Mouse (Mus musculus) stomach, postnatal 0 days (tissue): ENCODE results near the gene Rasgef1b. TPM values are rescaled to one million over a fixed set of nuclear protein-coding genes. Genes with fewer than 3 reads are reported as not detected.
A peak's percentile ranks its signal among the peaks of the same experiment; 100 is the strongest.

Experiments used
- ATAC-seq: fragments of 200-750 bp; cut with Nextera tagmentation; 2 replicates; pipeline ENCODE4 v1.8.0; 2017; ENCODE audit not compliant: low FRiP score, low TSS enrichment
- DNase-seq: peaks from one replicate; pipeline ENCODE4 v3.0.0-alpha.2; 2016; ENCODE audit warnings: low spot score
- H3K27ac ChIP-seq: fragments of 300-500 bp; sonication (generic); replicated peaks from 2 replicates; pipeline ENCODE4 v1.5.1; 2014; ENCODE audit warnings: mild to moderate bottlenecking, control low read depth
- H3K27me3 ChIP-seq: fragments of 300-500 bp; sonication (generic); 2 replicates; pipeline ENCODE4 v1.6.1; 2014; ENCODE audit warnings: low read length; ENCODE audit not compliant: control insufficient read depth, insufficient read depth
- H3K36me3 ChIP-seq: fragments of 300-500 bp; sonication (generic); 2 replicates; pipeline ENCODE4 v1.6.1; 2014; ENCODE audit warnings: low read length, mixed read lengths; ENCODE audit not compliant: control insufficient read depth, insufficient read depth
- H3K4me1 ChIP-seq: fragments of 300-500 bp; sonication (generic); replicated peaks from 2 replicates; pipeline ENCODE4 v1.6.1; 2014; ENCODE audit warnings: antibody characterized with exemption; ENCODE audit not compliant: control insufficient read depth, insufficient read depth
- H3K4me2 ChIP-seq: fragments of 300-500 bp; sonication (generic); replicated peaks from 2 replicates; pipeline ENCODE4 v1.6.1; 2014; ENCODE audit warnings: low read depth, mild to moderate bottlenecking, control low read depth, moderate library complexity
- H3K4me3 ChIP-seq: fragments of 300-500 bp; sonication (generic); 2 replicates; pipeline ENCODE4 v1.5.1; 2014; ENCODE audit warnings: low read depth, low read length, control low read depth
- H3K9ac ChIP-seq: fragments of 300-500 bp; sonication (generic); 2 replicates; pipeline ENCODE4 v1.6.1; 2014; ENCODE audit warnings: mild to moderate bottlenecking, low read length, control low read depth, mixed read lengths
- H3K9me3 ChIP-seq: fragments of 300-500 bp; sonication (generic); 2 replicates; pipeline ENCODE4 v1.6.1; 2016; ENCODE audit warnings: low read length; ENCODE audit not compliant: control insufficient read depth
- CTCF ChIP-seq: IDR thresholded peaks from 2 replicates; pipeline ENCODE4 v1.5.1; 2016; ENCODE audit warnings: antibody characterized with exemption, low read depth, mild to moderate bottlenecking, moderate library complexity
- EP300 ChIP-seq: optimal IDR thresholded peaks from 2 replicates; pipeline ENCODE3; 2016; ENCODE audit warnings: antibody characterized with exemption
- WGBS: fragments of 180-500 bp; shearing (Covaris S2); extraction: QIAGEN DNeasy Blood & Tissue Kit; methylation state at CpG from one replicate; pipeline ENCODE4 v1.1.7; 2014; 5-methylcytosine and 5-hydroxymethylcytosine counted together
- polyA plus RNA-seq: library from polyadenylated mRNA; unstranded; fragments of >200 nt; fragmentation: Nextera tagmentation; extraction: Ambion mirVana; gene quantifications from 2 replicates; pipeline ENCODE4 v1.2.1, GENCODE M21; 2015

The Rasgef1b gene
- polyA plus RNA-seq, 1 experiment from 2014 or later: 37.4 TPM

DNA sequence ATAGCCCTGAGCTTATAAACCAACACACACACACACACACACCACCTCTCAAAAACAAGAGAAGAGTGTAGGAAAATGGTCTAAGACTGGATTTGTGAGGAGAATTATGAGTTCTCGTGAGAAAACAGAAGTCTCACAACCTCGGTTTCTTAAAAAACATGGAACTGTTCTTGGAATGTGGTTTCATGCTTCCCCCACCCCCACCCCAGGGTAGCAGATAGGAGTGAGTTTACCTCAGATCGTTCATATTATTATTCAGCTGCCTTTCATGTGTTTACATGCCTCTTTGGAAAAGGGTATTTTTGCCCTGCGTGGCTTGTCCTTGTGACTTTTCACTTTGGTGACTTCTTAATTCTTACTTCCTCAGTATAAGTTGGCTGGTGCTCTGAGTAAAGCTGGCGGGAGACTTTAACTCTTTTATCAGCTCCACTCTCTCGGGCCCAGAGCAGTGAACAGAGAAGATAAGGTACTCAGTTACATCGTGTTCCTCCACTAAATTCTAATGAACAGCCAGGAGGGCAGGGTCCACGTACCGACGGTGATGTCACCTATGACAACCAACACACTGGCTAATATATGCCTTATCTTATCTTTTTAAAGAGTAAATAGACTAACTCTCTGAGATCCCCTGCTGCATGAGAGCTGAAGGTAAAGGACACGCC is 96.1 kb downstream of the Rasgef1b start:
- Histone ChIP-seq H3K9ac (no peak overlapping the region), H3K4me1 (no peaks in the 10 kb centered on the region), H3K27me3 (no peaks in the 10 kb centered on the region), H3K4me3 (no peak overlapping the region), H3K27ac (no peak overlapping the region), H3K36me3 (no peaks in the 10 kb centered on the region), H3K9me3 (no peaks in the 10 kb centered on the region), H3K4me2 (no peak overlapping the region)
- TF ChIP-seq EP300 (no peak), CTCF (no peak)
- DNase-seq (peak; percentile 60), ATAC-seq (peak; percentile 91)
- WGBS: 29% methylated on average over 11 of the region's 11 CpGs

GRCm38 (mm10) chr5:99630087-99630486 is 98.8 kb downstream of the Rasgef1b start:
- H3K4me1 ChIP-seq: no peaks in the 10 kb centered on the region
- TF ChIP-seq EP300 (no peak), CTCF (peak; percentile 56)
- H3K9ac ChIP-seq: no peak overlapping the region
- H3K36me3 ChIP-seq: no peaks in the 10 kb centered on the region
- DNase-seq: no peak
- no peaks in the 10 kb centered on the region for H3K9me3 ChIP-seq
- no peak overlapping the region for H3K27ac ChIP-seq
- H3K4me3 ChIP-seq: no peak overlapping the region
- H3K4me2 ChIP-seq: no peak overlapping the region
- no peak for ATAC-seq
- WGBS: 88% methylated on average over 7 of the region's 7 CpGs
- no peaks in the 10 kb centered on the region for H3K27me3 ChIP-seq

DNA sequence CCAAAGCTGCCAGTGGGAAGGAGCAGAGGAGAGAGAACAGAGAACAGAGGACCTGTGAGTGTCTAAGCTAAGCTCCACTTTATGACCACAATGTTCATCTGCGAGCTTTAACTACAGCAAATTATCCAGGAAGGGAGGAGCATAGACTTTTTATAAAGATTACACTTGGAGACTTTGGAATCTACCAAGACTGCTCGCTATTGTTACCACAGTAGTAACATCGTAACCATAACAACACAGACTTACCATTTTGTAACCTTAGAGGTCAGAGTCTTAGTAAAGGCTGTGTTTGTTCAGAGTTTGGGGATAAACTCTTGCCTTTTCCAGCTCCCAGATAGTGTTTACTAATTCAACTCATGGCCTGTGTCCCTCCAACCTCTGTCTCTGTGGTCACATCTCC is 103.3 kb downstream of the Rasgef1b start:
- Histone ChIP-seq H3K4me2 (no peak overlapping the region), H3K27ac (no peak overlapping the region), H3K4me3 (no peak overlapping the region), H3K9ac (no peak overlapping the region), H3K36me3 (no peaks in the 10 kb centered on the region), H3K27me3 (no peaks in the 10 kb centered on the region), H3K9me3 (no peaks in the 10 kb centered on the region), H3K4me1 (no peaks in the 10 kb centered on the region)
- no peak for ATAC-seq
- DNase-seq: no peak
- 52% methylated on average over 3 of the region's 3 CpGs for WGBS
- no peak for TF ChIP-seq EP300
- no peak for TF ChIP-seq CTCF

DNA sequence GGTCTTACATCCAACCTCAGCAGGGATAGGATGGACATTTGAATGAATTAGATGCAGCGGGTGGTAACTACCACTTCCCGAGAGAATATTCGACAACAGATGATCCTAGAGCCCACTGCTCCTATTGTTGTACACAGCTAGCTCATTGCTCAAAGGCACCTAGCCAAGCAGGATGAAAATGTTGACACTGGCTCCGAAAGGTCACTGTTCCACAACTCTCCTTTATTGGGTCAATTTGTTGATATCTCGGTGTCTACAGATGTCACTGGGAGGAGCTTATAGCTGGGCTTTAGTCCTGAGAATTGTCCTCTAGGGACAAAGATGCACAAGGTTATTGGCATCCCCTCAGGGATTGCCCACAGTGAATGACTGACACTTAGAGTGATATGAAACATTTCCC is 108.1 kb downstream of the Rasgef1b start:
- no peak overlapping the region for H3K4me2 ChIP-seq
- no peak overlapping the region for H3K9ac ChIP-seq
- no peaks in the 10 kb centered on the region for H3K36me3 ChIP-seq
- 92% methylated on average over 5 of the region's 5 CpGs for WGBS
- DNase-seq (no peak), ATAC-seq (no peak)
- no peak for TF ChIP-seq EP300
- TF ChIP-seq CTCF: no peak
- no peaks in the 10 kb centered on the region for H3K27me3 ChIP-seq
- H3K27ac ChIP-seq: no peak overlapping the region
- no peak overlapping the region for H3K4me3 ChIP-seq
- no peaks in the 10 kb centered on the region for H3K9me3 ChIP-seq
- H3K4me1 ChIP-seq: no peaks in the 10 kb centered on the region

DNA sequence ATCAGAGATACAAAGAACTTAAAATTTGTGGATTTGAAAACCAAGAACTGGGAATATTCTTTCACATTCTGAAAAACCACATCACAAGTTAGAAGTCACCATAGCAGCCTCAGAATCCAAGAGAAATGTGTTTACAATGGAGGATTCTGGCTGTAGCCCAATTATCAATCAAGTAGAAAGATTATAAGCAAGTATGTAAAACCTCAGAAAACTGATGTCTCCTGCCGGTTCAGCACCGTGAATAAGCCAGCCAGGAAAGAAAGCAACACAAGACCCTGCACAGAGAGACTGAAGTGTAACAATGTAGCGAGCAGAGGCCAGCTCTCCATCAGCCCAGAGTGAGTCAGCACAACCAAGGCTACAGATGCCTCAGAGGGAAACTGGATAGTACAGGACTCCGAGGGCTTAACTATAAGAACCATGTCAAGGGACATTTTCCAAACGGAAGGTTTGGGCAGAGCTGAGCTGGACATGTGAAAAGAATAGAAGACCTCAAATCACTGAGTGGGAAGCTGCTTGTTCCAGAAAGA is 111.5 kb downstream of the Rasgef1b start:
- no peaks in the 10 kb centered on the region for H3K27me3 ChIP-seq
- ATAC-seq (no peak), DNase-seq (no peak)
- H3K4me3 ChIP-seq: no peak overlapping the region
- 18% methylated on average over 5 of the region's 5 CpGs for WGBS
- no peak overlapping the region for H3K9ac ChIP-seq
- no peaks in the 10 kb centered on the region for H3K4me1 ChIP-seq
- H3K4me2 ChIP-seq: no peak overlapping the region
- TF ChIP-seq EP300 (no peak), CTCF (no peak)
- no peaks in the 10 kb centered on the region for H3K36me3 ChIP-seq
- H3K9me3 ChIP-seq: no peaks in the 10 kb centered on the region
- no peak overlapping the region for H3K27ac ChIP-seq

DNA sequence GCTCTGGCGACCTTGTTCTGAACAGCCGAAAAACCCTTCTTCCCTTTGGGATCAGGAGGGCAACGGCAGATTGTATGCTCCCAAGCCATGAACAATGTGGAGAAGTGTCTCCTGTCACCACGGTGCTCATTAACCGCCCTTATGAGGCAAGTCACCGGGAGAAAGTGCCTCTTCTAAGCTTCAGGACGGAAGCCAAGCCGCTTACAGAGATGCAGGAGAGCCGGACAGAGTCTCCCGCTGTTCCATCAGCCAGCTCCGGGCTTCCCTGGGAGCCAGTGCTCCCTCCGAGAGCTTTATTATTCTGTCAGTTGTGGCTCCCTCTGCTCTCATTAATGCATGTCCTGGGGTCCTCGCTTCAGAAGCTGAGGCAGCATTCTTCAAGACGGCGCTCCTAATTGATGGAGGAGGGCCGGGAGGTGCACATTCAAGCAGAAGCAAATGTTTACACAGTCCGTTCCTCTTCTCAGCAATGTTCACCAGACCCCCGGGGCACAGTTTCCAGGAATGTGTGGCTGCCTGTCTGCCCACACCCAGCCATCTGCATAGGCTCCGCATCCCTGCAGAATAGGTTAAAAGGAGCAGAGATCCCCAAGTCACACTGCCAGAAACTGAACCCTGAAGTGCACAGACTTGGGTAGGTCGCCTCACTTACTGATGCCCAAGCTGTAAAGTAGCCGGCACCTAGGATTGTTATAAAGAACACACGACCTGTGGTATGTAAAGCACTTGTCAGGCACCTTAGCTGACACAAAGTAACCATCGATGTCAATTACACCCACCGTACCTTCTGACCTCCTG is 115.3 kb downstream of the Rasgef1b start:
- Histone ChIP-seq H3K9ac (no peak overlapping the region), H3K4me2 (peak overlapping the region; percentile 45), H3K9me3 (no peaks in the 10 kb centered on the region), H3K36me3 (no peaks in the 10 kb centered on the region), H3K27me3 (no peaks in the 10 kb centered on the region), H3K4me1 (no peaks in the 10 kb centered on the region), H3K4me3 (peak overlapping the region; percentile 12; the same call in 1 of the 2 replicates), H3K27ac (no peak overlapping the region)
- WGBS: 3% methylated on average over 24 of the region's 24 CpGs
- no peak for TF ChIP-seq EP300
- no peak for TF ChIP-seq CTCF
- ATAC-seq (no peak), DNase-seq (no peak)
